Mouse (Mus musculus) C2C12 (cell line): ENCODE data around the gene Golim4.

Experiments
- CEBPB ChIP-seq: IDR thresholded peaks from one replicate; pipeline ENCODE4 v1.6.1; 2011; ENCODE audit warnings: low read depth, mild to moderate bottlenecking, control low read depth, moderate library complexity
- CTCF ChIP-seq: IDR thresholded peaks from one replicate; pipeline ENCODE4 v1.5.1; 2011; ENCODE audit not compliant: control insufficient read depth, insufficient read depth, insufficient read length
- MAX ChIP-seq: IDR thresholded peaks from one replicate; pipeline ENCODE4 v1.6.1; 2011; ENCODE audit warnings: mild to moderate bottlenecking, control low read depth
- MYOD1 ChIP-seq: IDR thresholded peaks from one replicate; pipeline ENCODE4 v1.6.1; 2011; ENCODE audit warnings: low read depth; ENCODE audit not compliant: control insufficient read depth, insufficient read length
- MYOG ChIP-seq: IDR thresholded peaks from one replicate; pipeline ENCODE4 v1.6.1; 2011; ENCODE audit not compliant: control insufficient read depth, insufficient read length; ENCODE audit errors: extremely low read depth
- USF1 ChIP-seq: IDR thresholded peaks from one replicate; pipeline ENCODE4 v1.6.1; 2011; ENCODE audit warnings: low read depth, mild to moderate bottlenecking, control low read depth, moderate library complexity

- TF ChIP-seq CTCF, result no peak
- TF ChIP-seq MYOG, result no peak
- TF ChIP-seq MAX, result no peak
- no peak for TF ChIP-seq CEBPB
- TF ChIP-seq USF1, result no peak
- no peak for TF ChIP-seq MYOD1
These were observed 20.6 kb downstream of the Golim4 start for GRCm38 (mm10) chr3:75936152-75936551.
